Mouse (Mus musculus): ENCODE results near the gene Tab3.
A peak's percentile ranks its signal among the peaks of the same experiment; 100 is the strongest.

- TF ChIP-seq POLR2A (IDR thresholded peaks at IDR 0.05; ENCODE audit: control insufficient read depth in 1 of 2, insufficient read depth in 1 of 2, low read depth in 1 of 2, low read length in 2 of 2, poor library complexity in 1 of 2) (no peak), CTCF (IDR thresholded peaks at IDR 0.05 in 2 of 3, conservative IDR thresholded peaks at IDR 0.05 in 1 of 3; ENCODE audit: control insufficient read depth in 1 of 3, insufficient read depth in 1 of 3, low read depth in 2 of 3, low read length in 3 of 3, poor library complexity in 1 of 3, severe bottlenecking in 1 of 3) (no peak), MAX (IDR thresholded peaks at IDR 0.05; ENCODE audit: low read length) (no peak), NELFE (IDR thresholded peaks at IDR 0.05; ENCODE audit: low read depth, low read length) (no peak), UBTF (IDR thresholded peaks at IDR 0.05; ENCODE audit: borderline replicate concordance, insufficient read depth, low read depth, low read length) (no peak), CHD2 (IDR thresholded peaks at IDR 0.05; ENCODE audit: low read length) (no peak), RAD21 (IDR thresholded peaks at IDR 0.05; ENCODE audit: low read depth, low read length) (no peak), NRF1 (IDR thresholded peaks at IDR 0.05; ENCODE audit: insufficient read depth, low read depth, low read length, poor library complexity, severe bottlenecking) (no peak), TAL1 (IDR thresholded peaks at IDR 0.05; ENCODE audit: low read length) (peak; percentile 39; the same call in 1 of the 2 replicates)
Observed at GRCm38 (mm10) chrX:85582517-85582916, 8.7 kb downstream of the Tab3 start.

Data from MEL (cell line).